Mouse (Mus musculus): ENCODE data around the gene Sema6d. TPM values are rescaled to one million over a fixed set of nuclear protein-coding genes. Genes with fewer than 3 reads are reported as not detected.
A peak's percentile ranks its signal among the peaks of the same experiment; 100 is the strongest.

Gene Sema6d
- polyA plus RNA-seq, 2 experiments: 2.2 to 3.2 TPM

- TF ChIP-seq CTCF (IDR thresholded peaks at IDR 0.05; ENCODE audit: low read depth): no peak
- TF ChIP-seq EP300 (IDR thresholded peaks at IDR 0.05; ENCODE audit: low read depth): no peak
- DNase-seq (ENCODE audit: low read depth in 3 of 3, low spot score in 3 of 3): no peak
- Histone ChIP-seq H3K27ac (no peak overlapping the region), H3K4me2 (ENCODE audit: low read depth) (no peak overlapping the region), H3K9me3 (ENCODE audit: control insufficient read depth, low read length) (no peaks in the 10 kb centered on the region), H3K4me1 (replicated peaks; ENCODE audit: control insufficient read depth in 2 of 2, insufficient read depth in 2 of 2, low read length in 1 of 2) (no peaks in the 10 kb centered on the region), H3K27me3 (ENCODE audit: control insufficient read depth, insufficient read depth, low read length) (no peaks in the 10 kb centered on the region), H3K9ac (replicated peaks) (no peak overlapping the region), H3K36me3 (replicated peaks; ENCODE audit: control insufficient read depth, insufficient read depth, low read depth) (no peaks in the 10 kb centered on the region), H3K4me3 (ENCODE audit: insufficient read depth in 1 of 2, low read depth in 2 of 2, low read length in 2 of 2) (no peak overlapping the region)
- 50% methylated on average over 2 of the region's 2 CpGs for WGBS (ENCODE audit: insufficient replicate concordance)
- ATAC-seq (ENCODE audit: insufficient read depth): no peak
Observed at GRCm38 (mm10) chr2:124293601-124294000, 203.8 kb downstream of the Sema6d start.

- no peaks in the 10 kb centered on the region for H3K36me3 ChIP-seq (replicated peaks; ENCODE audit: control insufficient read depth, insufficient read depth, low read depth)
- no peak overlapping the region for H3K4me2 ChIP-seq (ENCODE audit: low read depth)
- no peaks in the 10 kb centered on the region for H3K9me3 ChIP-seq (ENCODE audit: control insufficient read depth, low read length)
- 54% methylated on average over 5 of the region's 5 CpGs for WGBS (ENCODE audit: insufficient replicate concordance)
- no peaks in the 10 kb centered on the region for H3K27me3 ChIP-seq (ENCODE audit: control insufficient read depth, insufficient read depth, low read length)
- no peak overlapping the region for H3K4me3 ChIP-seq (ENCODE audit: insufficient read depth in 1 of 2, low read depth in 2 of 2, low read length in 2 of 2)
- no peaks in the 10 kb centered on the region for H3K4me1 ChIP-seq (replicated peaks; ENCODE audit: control insufficient read depth in 2 of 2, insufficient read depth in 2 of 2, low read length in 1 of 2)
- ATAC-seq (ENCODE audit: insufficient read depth) (no peak), DNase-seq (ENCODE audit: low read depth in 3 of 3, low spot score in 3 of 3) (no peak)
- no peak for TF ChIP-seq CTCF (IDR thresholded peaks at IDR 0.05; ENCODE audit: low read depth)
- no peak for TF ChIP-seq EP300 (IDR thresholded peaks at IDR 0.05; ENCODE audit: low read depth)
- no peak overlapping the region for H3K27ac ChIP-seq
- H3K9ac ChIP-seq (replicated peaks): no peak overlapping the region
Observed at GRCm38 (mm10) chr2:124298351-124298750, 208.6 kb downstream of the Sema6d start.

GRCm38 (mm10) chr2:124298872-124299271, 209.1 kb downstream of the Sema6d start:
- H3K4me3 ChIP-seq (ENCODE audit: insufficient read depth in 1 of 2, low read depth in 2 of 2, low read length in 2 of 2): no peak overlapping the region
- ATAC-seq (ENCODE audit: insufficient read depth): no peak
- H3K27me3 ChIP-seq (ENCODE audit: control insufficient read depth, insufficient read depth, low read length): no peaks in the 10 kb centered on the region
- no peaks in the 10 kb centered on the region for H3K4me1 ChIP-seq (replicated peaks; ENCODE audit: control insufficient read depth in 2 of 2, insufficient read depth in 2 of 2, low read length in 1 of 2)
- peak in 2 of 3 experiments; percentile 1 to 6 for DNase-seq (ENCODE audit: low read depth in 3 of 3, low spot score in 3 of 3)
- H3K36me3 ChIP-seq (replicated peaks; ENCODE audit: control insufficient read depth, insufficient read depth, low read depth): no peaks in the 10 kb centered on the region
- H3K9ac ChIP-seq (replicated peaks): no peak overlapping the region
- no peak overlapping the region for H3K4me2 ChIP-seq (ENCODE audit: low read depth)
- 9% methylated on average over 1 of the region's 1 CpGs for WGBS (ENCODE audit: insufficient replicate concordance)
- no peak; the same call in 1 of the 2 replicates for TF ChIP-seq CTCF (IDR thresholded peaks at IDR 0.05; ENCODE audit: low read depth)
- no peak for TF ChIP-seq EP300 (IDR thresholded peaks at IDR 0.05; ENCODE audit: low read depth)
- H3K9me3 ChIP-seq (ENCODE audit: control insufficient read depth, low read length): no peaks in the 10 kb centered on the region
- no peak overlapping the region for H3K27ac ChIP-seq

- Histone ChIP-seq H3K9me3 (ENCODE audit: control insufficient read depth, low read length) (no peaks in the 10 kb centered on the region), H3K27ac (no peak overlapping the region), H3K27me3 (ENCODE audit: control insufficient read depth, insufficient read depth, low read length) (no peaks in the 10 kb centered on the region), H3K4me2 (ENCODE audit: low read depth) (no peak overlapping the region), H3K4me1 (replicated peaks; ENCODE audit: control insufficient read depth in 2 of 2, insufficient read depth in 2 of 2, low read length in 1 of 2) (no peaks in the 10 kb centered on the region), H3K9ac (replicated peaks) (no peak overlapping the region), H3K4me3 (ENCODE audit: insufficient read depth in 1 of 2, low read depth in 2 of 2, low read length in 2 of 2) (no peak overlapping the region), H3K36me3 (replicated peaks; ENCODE audit: control insufficient read depth, insufficient read depth, low read depth) (no peaks in the 10 kb centered on the region)
- DNase-seq (ENCODE audit: low read depth in 3 of 3, low spot score in 3 of 3) (no peak), ATAC-seq (ENCODE audit: insufficient read depth) (no peak)
- TF ChIP-seq CTCF (IDR thresholded peaks at IDR 0.05; ENCODE audit: low read depth) (no peak), EP300 (IDR thresholded peaks at IDR 0.05; ENCODE audit: low read depth) (no peak)
- 43% methylated on average over 2 of the region's 2 CpGs for WGBS (ENCODE audit: insufficient replicate concordance)
Observed at GRCm38 (mm10) chr2:124308605-124309004, 218.8 kb downstream of the Sema6d start.

GRCm38 (mm10) chr2:124309361-124310128, 219.8 kb downstream of the Sema6d start:
- Histone ChIP-seq H3K4me3 (ENCODE audit: insufficient read depth in 1 of 2, low read depth in 2 of 2, low read length in 2 of 2) (no peak overlapping the region), H3K27ac (no peak overlapping the region), H3K9me3 (ENCODE audit: control insufficient read depth, low read length) (no peaks in the 10 kb centered on the region), H3K4me2 (ENCODE audit: low read depth) (no peak overlapping the region), H3K4me1 (replicated peaks; ENCODE audit: control insufficient read depth in 2 of 2, insufficient read depth in 2 of 2, low read length in 1 of 2) (no peaks in the 10 kb centered on the region), H3K27me3 (ENCODE audit: control insufficient read depth, insufficient read depth, low read length) (no peaks in the 10 kb centered on the region), H3K9ac (replicated peaks) (no peak overlapping the region), H3K36me3 (replicated peaks; ENCODE audit: control insufficient read depth, insufficient read depth, low read depth) (no peaks in the 10 kb centered on the region)
- WGBS (ENCODE audit: insufficient replicate concordance): 64% methylated on average over 6 of the region's 6 CpGs
- DNase-seq (ENCODE audit: low read depth in 3 of 3, low spot score in 3 of 3) (no peak), ATAC-seq (ENCODE audit: insufficient read depth) (no peak)
- TF ChIP-seq EP300 (IDR thresholded peaks at IDR 0.05; ENCODE audit: low read depth): no peak
- TF ChIP-seq CTCF (IDR thresholded peaks at IDR 0.05; ENCODE audit: low read depth): no peak
